Mouse (Mus musculus): ENCODE measurements around the gene Ttyh2.
A peak's percentile ranks its signal among the peaks of the same experiment; 100 is the strongest.
"Not testable (repeated sequence)": the region's sequence is repeated elsewhere in the genome, so short reads cannot be mapped to it uniquely, and the experiment has no call there.

The Ttyh2 gene

GRCm38 (mm10) chr11:114662746-114663362, 12.4 kb upstream of the Ttyh2 start:
- DNase-seq = peak; percentile 78

- DNase-seq = no peak
Observed at GRCm38 (mm10) chr11:114664164-114664563, 11.1 kb upstream of the Ttyh2 start.

- DNase-seq = peak; percentile 34
Observed at GRCm38 (mm10) chr11:114665463-114665862, 9.8 kb upstream of the Ttyh2 start.

GRCm38 (mm10) chr11:114666786-114667185, 8.4 kb upstream of the Ttyh2 start:
- peak; percentile 50 for DNase-seq

- DNase-seq = peak; percentile 36
Observed at GRCm38 (mm10) chr11:114667236-114667931, 7.8 kb upstream of the Ttyh2 start.

GRCm38 (mm10) chr11:114667932-114668285, 7.3 kb upstream of the Ttyh2 start:
- DNase-seq = peak; percentile 80

GRCm38 (mm10) chr11:114668301-114668710, 6.9 kb upstream of the Ttyh2 start, which contains the start of gene Rpl38:
Rpl38 (plus strand) TSS chr11:114668524.
- DNase-seq = peak; percentile 97

GRCm38 (mm10) chr11:114668741-114669623, 6.2 kb upstream of the Ttyh2 start:
- peak; percentile 76 for DNase-seq

- DNase-seq = peak; percentile 43
Observed at GRCm38 (mm10) chr11:114669651-114670168, 5.5 kb upstream of the Ttyh2 start.

- DNase-seq = no peak
Observed at GRCm38 (mm10) chr11:114671147-114671546, 4.1 kb upstream of the Ttyh2 start.

- peak; percentile 69 for DNase-seq
Observed at GRCm38 (mm10) chr11:114672794-114673718, 2.2 kb upstream of the Ttyh2 start.

- DNase-seq = no peak
Observed at GRCm38 (mm10) chr11:114673719-114674050, 1.5 kb upstream of the Ttyh2 start.

- DNase-seq = no peak
Observed at GRCm38 (mm10) chr11:114674180-114674579, 1.1 kb upstream of the Ttyh2 start.

- not testable (repeated sequence) for DNase-seq
Observed at GRCm38 (mm10) chr11:114674796-114675195, 435 bp upstream of the Ttyh2 start.

- DNase-seq = peak; percentile 71
Observed at GRCm38 (mm10) chr11:114675826-114676401, 683 bp downstream of the Ttyh2 start.

GRCm38 (mm10) chr11:114676431-114676830, 1.2 kb downstream of the Ttyh2 start:
- DNase-seq = peak; percentile 69

GRCm38 (mm10) chr11:114676896-114677530, 1.8 kb downstream of the Ttyh2 start:
- peak; percentile 55 for DNase-seq

- DNase-seq = peak; percentile 65
Observed at GRCm38 (mm10) chr11:114679582-114679981, 4.4 kb downstream of the Ttyh2 start.

- DNase-seq = peak; percentile 62
Observed at GRCm38 (mm10) chr11:114680291-114680690, 5.1 kb downstream of the Ttyh2 start.

- DNase-seq = peak; percentile 70
Observed at GRCm38 (mm10) chr11:114681054-114681453, 5.8 kb downstream of the Ttyh2 start.

GRCm38 (mm10) chr11:114682321-114682900, 7.2 kb downstream of the Ttyh2 start:
- peak; percentile 58 for DNase-seq

Measured in cerebellum, adult 9-10 months (tissue).